Mouse (Mus musculus): ENCODE measurements around the gene Specc1l. TPM values are rescaled to one million over a fixed set of nuclear protein-coding genes. Genes with fewer than 3 reads are reported as not detected.
"Not testable (repeated sequence)": the region's sequence is repeated elsewhere in the genome, so short reads cannot be mapped to it uniquely, and the experiment has no call there.

Specc1l gene
- polyA plus RNA-seq, 1 experiment from 2014 or later: 27.3 TPM

DNA sequence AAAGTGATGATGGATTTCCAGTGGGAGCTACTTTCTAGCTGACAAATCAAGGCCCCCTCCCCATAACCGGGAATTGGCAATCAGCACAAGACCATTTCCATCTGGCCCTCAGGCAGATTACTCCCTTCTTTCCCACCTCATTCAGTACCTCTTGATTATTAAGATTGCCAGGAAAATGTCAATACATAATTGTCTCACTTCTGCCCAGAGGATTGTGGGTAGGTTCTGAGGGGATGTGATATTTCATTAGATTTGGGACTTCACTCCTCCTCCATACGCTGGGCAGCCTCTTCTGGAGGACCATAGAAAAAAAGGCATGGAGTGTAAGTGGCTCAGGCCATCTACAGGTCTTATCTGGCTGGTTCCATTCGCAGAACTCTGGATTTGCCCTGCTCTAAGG lies 120.4 kb downstream of the Specc1l start:
- H3K27me3 ChIP-seq (ENCODE audit: control insufficient read depth, insufficient read depth, low read length): no peaks in the 10 kb centered on the region
- DNase-seq (ENCODE audit: low spot score): no peak
- no peak overlapping the region for H3K27ac ChIP-seq (ENCODE audit: low read depth, low read length)
- no peak overlapping the region for H3K4me2 ChIP-seq (replicated peaks; ENCODE audit: low read depth, low read length)
- H3K4me1 ChIP-seq (replicated peaks; ENCODE audit: control insufficient read depth, insufficient read depth, low read length): no peaks in the 10 kb centered on the region; the same call in 1 of the 2 replicates
- no peak for ATAC-seq (ENCODE audit: low FRiP score)
- no peak overlapping the region for H3K9ac ChIP-seq (ENCODE audit: low read depth, low read length)
- no peaks in the 10 kb centered on the region for H3K9me3 ChIP-seq (ENCODE audit: control insufficient read depth, low read length)
- no peak overlapping the region for H3K4me3 ChIP-seq (ENCODE audit: low read depth, low read length)
- H3K36me3 ChIP-seq (ENCODE audit: control insufficient read depth, insufficient read depth, low read length): no peaks in the 10 kb centered on the region
- 87% methylated on average over 3 of the region's 3 CpGs for WGBS

- ATAC-seq (ENCODE audit: low FRiP score): no peak
- Histone ChIP-seq H3K4me1 (replicated peaks; ENCODE audit: control insufficient read depth, insufficient read depth, low read length) (no peaks in the 10 kb centered on the region; the same call in 1 of the 2 replicates), H3K4me3 (ENCODE audit: low read depth, low read length) (no peak overlapping the region), H3K9me3 (ENCODE audit: control insufficient read depth, low read length) (no peaks in the 10 kb centered on the region), H3K9ac (ENCODE audit: low read depth, low read length) (no peak overlapping the region), H3K27me3 (ENCODE audit: control insufficient read depth, insufficient read depth, low read length) (no peaks in the 10 kb centered on the region), H3K36me3 (ENCODE audit: control insufficient read depth, insufficient read depth, low read length) (no peaks in the 10 kb centered on the region), H3K4me2 (replicated peaks; ENCODE audit: low read depth, low read length) (no peak overlapping the region), H3K27ac (ENCODE audit: low read depth, low read length) (no peak overlapping the region)
- 91% methylated on average over 23 of the region's 23 CpGs for WGBS
- DNase-seq (ENCODE audit: low spot score): no peak
These were observed 121.4 kb downstream of the Specc1l start for GRCm38 (mm10) chr10:75333176-75333776.

DNA sequence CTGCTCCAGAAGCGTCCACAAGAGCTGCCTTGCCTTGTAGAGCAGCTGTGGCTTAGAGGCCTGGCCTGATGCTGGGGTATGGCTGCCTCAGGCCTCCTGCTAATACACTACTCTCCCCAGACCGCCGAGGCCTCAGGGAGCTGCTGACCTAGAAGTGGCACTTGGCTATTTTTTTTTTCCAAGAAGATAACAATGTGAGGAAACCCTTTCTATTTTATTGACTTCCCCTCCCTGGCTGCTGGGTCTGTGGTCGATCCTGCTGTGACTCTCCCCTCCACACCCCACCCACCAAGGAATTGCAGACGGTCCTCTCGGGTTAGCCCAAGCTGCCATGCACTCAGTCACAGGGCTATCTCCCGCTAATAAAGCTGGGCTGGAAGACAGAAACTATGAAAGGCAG lies 122.3 kb downstream of the Specc1l start:
- no peaks in the 10 kb centered on the region for H3K27me3 ChIP-seq (ENCODE audit: control insufficient read depth, insufficient read depth, low read length)
- no peak overlapping the region for H3K4me3 ChIP-seq (ENCODE audit: low read depth, low read length)
- H3K36me3 ChIP-seq (ENCODE audit: control insufficient read depth, insufficient read depth, low read length): no peaks in the 10 kb centered on the region
- WGBS: 82% methylated on average over 7 of the region's 7 CpGs
- DNase-seq (ENCODE audit: low spot score) (no peak), ATAC-seq (ENCODE audit: low FRiP score) (no peak)
- H3K9me3 ChIP-seq (ENCODE audit: control insufficient read depth, low read length): no peaks in the 10 kb centered on the region
- no peak overlapping the region for H3K27ac ChIP-seq (ENCODE audit: low read depth, low read length)
- H3K4me2 ChIP-seq (replicated peaks; ENCODE audit: low read depth, low read length): no peak overlapping the region
- no peaks in the 10 kb centered on the region for H3K4me1 ChIP-seq (replicated peaks; ENCODE audit: control insufficient read depth, insufficient read depth, low read length)
- no peak overlapping the region for H3K9ac ChIP-seq (ENCODE audit: low read depth, low read length)

- 93% methylated on average over 6 of the region's 6 CpGs for WGBS
These were observed 123.2 kb downstream of the Specc1l start for GRCm38 (mm10) chr10:75335075-75335474.

DNA sequence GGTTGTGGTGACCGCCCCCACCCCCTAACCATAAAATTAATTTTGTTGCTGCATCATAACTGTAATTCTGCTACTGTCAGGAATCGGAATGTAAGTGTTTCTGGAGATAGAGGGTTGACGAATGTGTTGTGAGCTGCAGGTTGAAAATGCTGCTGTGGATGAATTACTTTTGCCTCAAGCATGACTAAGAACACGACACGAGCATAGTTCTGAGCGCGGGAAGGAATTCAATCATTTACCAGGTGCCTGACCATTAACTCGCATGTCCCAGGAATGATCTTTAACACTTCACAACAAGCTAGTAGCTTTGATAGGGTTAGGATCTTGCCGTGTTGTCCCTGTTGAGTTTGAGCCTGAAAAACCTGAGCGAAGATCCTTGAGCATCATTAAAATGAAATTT lies 125.4 kb downstream of the Specc1l start:
- H3K4me3 ChIP-seq (ENCODE audit: low read depth, low read length): no peak overlapping the region
- H3K4me1 ChIP-seq (replicated peaks; ENCODE audit: control insufficient read depth, insufficient read depth, low read length): no peaks in the 10 kb centered on the region
- H3K36me3 ChIP-seq (ENCODE audit: control insufficient read depth, insufficient read depth, low read length): no peaks in the 10 kb centered on the region
- H3K9ac ChIP-seq (ENCODE audit: low read depth, low read length): no peak overlapping the region
- ATAC-seq (ENCODE audit: low FRiP score): no peak
- no peak for DNase-seq (ENCODE audit: low spot score)
- no peaks in the 10 kb centered on the region for H3K27me3 ChIP-seq (ENCODE audit: control insufficient read depth, insufficient read depth, low read length)
- no peaks in the 10 kb centered on the region for H3K9me3 ChIP-seq (ENCODE audit: control insufficient read depth, low read length)
- H3K27ac ChIP-seq (ENCODE audit: low read depth, low read length): no peak overlapping the region
- H3K4me2 ChIP-seq (replicated peaks; ENCODE audit: low read depth, low read length): no peak overlapping the region
- 82% methylated on average over 10 of the region's 10 CpGs for WGBS

More at GRCm38 (mm10) chr10:75335075-75335474, 123.2 kb downstream of the Specc1l start:
- DNase-seq (ENCODE audit: low spot score) (no peak), ATAC-seq (ENCODE audit: low FRiP score) (no peak)
- Histone ChIP-seq H3K27me3 (ENCODE audit: control insufficient read depth, insufficient read depth, low read length) (no peaks in the 10 kb centered on the region), H3K36me3 (ENCODE audit: control insufficient read depth, insufficient read depth, low read length) (no peaks in the 10 kb centered on the region), H3K27ac (ENCODE audit: low read depth, low read length) (no peak overlapping the region), H3K9me3 (ENCODE audit: control insufficient read depth, low read length) (no peaks in the 10 kb centered on the region), H3K4me2 (replicated peaks; ENCODE audit: low read depth, low read length) (no peak overlapping the region), H3K4me1 (replicated peaks; ENCODE audit: control insufficient read depth, insufficient read depth, low read length) (no peaks in the 10 kb centered on the region), H3K4me3 (ENCODE audit: low read depth, low read length) (no peak overlapping the region), H3K9ac (ENCODE audit: low read depth, low read length) (no peak overlapping the region)

- ATAC-seq (ENCODE audit: low FRiP score): no peak
- H3K9ac ChIP-seq (ENCODE audit: low read depth, low read length): no peak overlapping the region
- 77% methylated on average over 5 of the region's 5 CpGs for WGBS
These were observed 127.0 kb downstream of the Specc1l start for GRCm38 (mm10) chr10:75338852-75339251.

GRCm38 (mm10) chr10:75339377-75339776 lies 127.5 kb downstream of the Specc1l start:
- DNase-seq (ENCODE audit: low spot score) (no peak), ATAC-seq (ENCODE audit: low FRiP score) (no peak)
- H3K36me3 ChIP-seq (ENCODE audit: control insufficient read depth, insufficient read depth, low read length): no peaks in the 10 kb centered on the region
- H3K9me3 ChIP-seq (ENCODE audit: control insufficient read depth, low read length): no peaks in the 10 kb centered on the region
- H3K4me1 ChIP-seq (replicated peaks; ENCODE audit: control insufficient read depth, insufficient read depth, low read length): no peaks in the 10 kb centered on the region
- 94% methylated on average over 7 of the region's 7 CpGs for WGBS
- H3K27ac ChIP-seq (ENCODE audit: low read depth, low read length): no peak overlapping the region
- no peak overlapping the region for H3K4me3 ChIP-seq (ENCODE audit: low read depth, low read length)
- H3K9ac ChIP-seq (ENCODE audit: low read depth, low read length): no peak overlapping the region
- no peak overlapping the region for H3K4me2 ChIP-seq (replicated peaks; ENCODE audit: low read depth, low read length)
- no peaks in the 10 kb centered on the region for H3K27me3 ChIP-seq (ENCODE audit: control insufficient read depth, insufficient read depth, low read length)

More at GRCm38 (mm10) chr10:75338852-75339251, 127.0 kb downstream of the Specc1l start:
- no peaks in the 10 kb centered on the region for H3K9me3 ChIP-seq (ENCODE audit: control insufficient read depth, low read length)
- DNase-seq (ENCODE audit: low spot score): no peak
- no peaks in the 10 kb centered on the region for H3K36me3 ChIP-seq (ENCODE audit: control insufficient read depth, insufficient read depth, low read length)
- no peak overlapping the region for H3K4me2 ChIP-seq (replicated peaks; ENCODE audit: low read depth, low read length)
- no peak overlapping the region for H3K4me3 ChIP-seq (ENCODE audit: low read depth, low read length)
- H3K27me3 ChIP-seq (ENCODE audit: control insufficient read depth, insufficient read depth, low read length): no peaks in the 10 kb centered on the region
- no peaks in the 10 kb centered on the region for H3K4me1 ChIP-seq (replicated peaks; ENCODE audit: control insufficient read depth, insufficient read depth, low read length)
- H3K27ac ChIP-seq (ENCODE audit: low read depth, low read length): no peak overlapping the region

DNA sequence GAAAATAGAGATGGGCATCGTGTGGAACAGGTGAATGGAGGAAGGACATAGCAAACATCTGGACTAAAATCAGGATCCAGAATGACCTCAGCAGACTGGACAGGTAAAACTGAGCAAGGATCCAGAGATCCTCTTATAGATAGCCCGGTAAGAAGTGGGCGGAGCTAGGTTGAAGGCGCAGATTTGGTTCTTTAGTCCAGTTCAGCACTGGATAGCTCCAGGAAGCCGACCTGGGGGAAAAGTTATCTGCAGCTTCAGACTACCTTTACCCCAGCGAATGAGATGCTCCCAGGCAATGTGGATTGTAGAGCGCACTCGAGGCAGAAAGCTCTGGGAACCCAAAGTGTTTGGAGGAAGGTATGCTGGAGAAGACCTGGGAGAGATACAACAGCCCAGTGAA lies 130.1 kb downstream of the Specc1l start:
- DNase-seq (ENCODE audit: low spot score) (no peak), ATAC-seq (ENCODE audit: low FRiP score) (no peak)
- no peaks in the 10 kb centered on the region for H3K27me3 ChIP-seq (ENCODE audit: control insufficient read depth, insufficient read depth, low read length)
- no peaks in the 10 kb centered on the region for H3K4me1 ChIP-seq (replicated peaks; ENCODE audit: control insufficient read depth, insufficient read depth, low read length)
- no peak overlapping the region for H3K4me2 ChIP-seq (replicated peaks; ENCODE audit: low read depth, low read length)
- H3K36me3 ChIP-seq (ENCODE audit: control insufficient read depth, insufficient read depth, low read length): no peaks in the 10 kb centered on the region
- no peaks in the 10 kb centered on the region for H3K9me3 ChIP-seq (ENCODE audit: control insufficient read depth, low read length)
- H3K4me3 ChIP-seq (ENCODE audit: low read depth, low read length): no peak overlapping the region
- H3K9ac ChIP-seq (ENCODE audit: low read depth, low read length): no peak overlapping the region
- no peak overlapping the region for H3K27ac ChIP-seq (ENCODE audit: low read depth, low read length)
- 37% methylated on average over 8 of the region's 8 CpGs for whole genome bisulfite sequencing

- 68% methylated on average over 1 of the region's 1 CpGs for WGBS
- H3K4me1 ChIP-seq (replicated peaks; ENCODE audit: control insufficient read depth, insufficient read depth, low read length); H3K27me3 ChIP-seq (ENCODE audit: control insufficient read depth, insufficient read depth, low read length); H3K36me3 ChIP-seq (ENCODE audit: control insufficient read depth, insufficient read depth, low read length); H3K4me3 ChIP-seq (ENCODE audit: low read depth, low read length); H3K9me3 ChIP-seq (ENCODE audit: control insufficient read depth, low read length); H3K9ac ChIP-seq (ENCODE audit: low read depth, low read length); DNase-seq (ENCODE audit: low spot score); ATAC-seq (ENCODE audit: low FRiP score); H3K27ac ChIP-seq (ENCODE audit: low read depth, low read length); H3K4me2 ChIP-seq (replicated peaks; ENCODE audit: low read depth, low read length): not testable (repeated sequence)
These were observed 132.7 kb downstream of the Specc1l start for GRCm38 (mm10) chr10:75344563-75344962.

Measured in hindbrain, embryonic 11.5 days (tissue).